Mouse (Mus musculus): ENCODE results near the gene Ssh3.

Ssh3 gene

DNA sequence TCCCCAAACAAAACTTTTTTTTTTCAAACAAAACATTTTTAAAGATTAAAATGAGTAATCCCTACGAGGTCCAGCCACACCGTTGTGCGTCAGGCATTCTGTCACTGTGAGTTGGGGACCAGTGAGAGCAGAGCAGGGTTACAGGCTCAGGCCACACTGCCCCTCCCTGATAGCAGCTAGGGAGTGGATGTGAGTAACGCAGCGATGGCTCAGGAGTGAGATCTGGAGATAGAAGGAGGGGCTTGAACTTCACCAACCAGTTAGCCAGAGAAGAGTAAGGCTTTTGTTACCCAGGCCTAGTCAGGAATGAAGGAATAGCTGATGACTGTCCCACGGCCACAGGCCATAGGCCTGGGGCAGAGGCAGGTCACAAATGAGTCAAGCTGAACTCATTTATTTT, 24.2 kb downstream of the Ssh3 start:
- DNase-seq (ENCODE audit: low read depth, low spot score), result no peak

DNA sequence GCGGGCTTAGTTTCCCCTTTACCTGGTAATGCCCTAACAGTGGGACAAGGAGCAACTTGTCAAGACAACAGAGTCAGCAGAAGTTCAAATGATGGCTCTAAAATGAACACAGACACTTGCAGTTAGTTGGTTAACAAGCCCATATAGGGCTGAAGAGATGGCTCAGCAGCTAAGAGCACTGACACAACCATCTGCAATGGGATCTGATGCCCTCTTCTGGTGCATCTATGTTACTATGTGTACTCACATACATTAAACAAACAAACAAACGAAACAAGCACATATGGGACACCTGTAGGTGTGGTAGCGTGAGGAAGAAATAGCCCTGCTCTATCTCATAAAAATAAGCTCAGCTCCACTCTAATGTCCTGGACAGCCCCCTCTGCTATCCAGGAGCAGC, 26.6 kb downstream of the Ssh3 start:
- no peak for DNase-seq (ENCODE audit: low read depth, low spot score)

DNA sequence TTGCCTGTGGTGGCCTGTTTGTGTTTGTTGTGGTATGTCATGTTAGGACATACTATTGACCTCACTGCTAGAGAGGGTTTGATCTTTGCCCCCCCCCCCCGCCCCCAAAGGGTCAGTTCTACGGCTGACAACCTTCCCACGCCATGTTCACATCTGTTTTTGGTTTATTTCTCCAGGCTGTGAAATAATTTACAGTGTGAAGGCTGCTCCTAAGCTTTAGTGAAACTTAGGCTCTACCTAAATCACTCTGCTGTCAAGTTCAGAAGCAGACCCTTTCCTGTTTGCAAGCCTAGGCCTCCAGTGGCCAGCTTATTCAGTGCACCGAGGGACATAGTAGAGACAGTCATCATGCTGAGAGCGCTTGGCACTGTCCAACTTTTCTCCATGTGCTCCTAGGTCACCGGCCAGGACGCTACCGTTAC, 28.7 kb downstream of the Ssh3 start:
- DNase-seq (ENCODE audit: low read depth, low spot score), result no peak

- DNase-seq (ENCODE audit: low read depth, low spot score), result no peak
These were observed 34.4 kb downstream of the Ssh3 start for GRCm38 (mm10) chr19:4234548-4234947.

DNA sequence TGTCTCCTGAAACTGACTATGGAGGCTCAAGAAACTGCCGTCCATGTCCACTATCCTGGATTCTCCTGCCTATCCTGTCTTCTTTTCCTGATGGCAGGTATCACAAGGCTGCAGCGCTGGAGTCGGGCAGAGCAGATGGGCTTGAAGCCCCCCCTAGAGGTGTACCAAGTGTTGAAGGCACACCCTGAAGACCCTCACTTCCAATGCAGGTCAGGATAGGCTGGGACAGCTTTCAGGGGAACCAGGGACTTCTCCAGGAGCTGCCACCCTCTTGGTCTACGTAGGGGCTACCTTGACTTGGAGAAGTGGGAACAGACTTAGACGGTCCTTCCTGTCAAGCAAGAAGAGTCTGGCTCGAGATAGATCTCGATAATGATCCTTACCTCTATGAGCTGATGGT, 36.3 kb downstream of the Ssh3 start:
- DNase-seq (ENCODE audit: low read depth, low spot score), result no peak

DNA sequence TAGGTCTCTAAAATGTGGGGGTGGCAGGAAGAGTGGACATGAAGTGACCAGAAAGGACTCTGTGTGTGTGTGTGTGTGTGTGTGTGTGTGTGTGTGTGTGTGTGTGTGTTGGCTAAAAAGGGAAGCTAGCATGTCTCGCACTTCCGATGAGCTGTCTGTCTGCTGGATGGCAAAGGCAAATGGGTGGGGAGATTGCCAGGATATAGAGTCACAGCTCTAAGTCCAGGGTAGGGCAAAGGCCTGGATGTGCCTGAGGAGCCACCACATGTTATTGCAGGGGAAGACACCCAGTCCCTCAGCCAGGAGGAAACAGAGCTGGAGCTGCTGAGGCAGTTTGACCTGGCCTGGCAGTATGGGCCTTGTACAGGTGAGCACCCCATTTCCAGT, 36.8 kb downstream of the Ssh3 start:
- DNase-seq (ENCODE audit: low read depth, low spot score), result no peak

DNA sequence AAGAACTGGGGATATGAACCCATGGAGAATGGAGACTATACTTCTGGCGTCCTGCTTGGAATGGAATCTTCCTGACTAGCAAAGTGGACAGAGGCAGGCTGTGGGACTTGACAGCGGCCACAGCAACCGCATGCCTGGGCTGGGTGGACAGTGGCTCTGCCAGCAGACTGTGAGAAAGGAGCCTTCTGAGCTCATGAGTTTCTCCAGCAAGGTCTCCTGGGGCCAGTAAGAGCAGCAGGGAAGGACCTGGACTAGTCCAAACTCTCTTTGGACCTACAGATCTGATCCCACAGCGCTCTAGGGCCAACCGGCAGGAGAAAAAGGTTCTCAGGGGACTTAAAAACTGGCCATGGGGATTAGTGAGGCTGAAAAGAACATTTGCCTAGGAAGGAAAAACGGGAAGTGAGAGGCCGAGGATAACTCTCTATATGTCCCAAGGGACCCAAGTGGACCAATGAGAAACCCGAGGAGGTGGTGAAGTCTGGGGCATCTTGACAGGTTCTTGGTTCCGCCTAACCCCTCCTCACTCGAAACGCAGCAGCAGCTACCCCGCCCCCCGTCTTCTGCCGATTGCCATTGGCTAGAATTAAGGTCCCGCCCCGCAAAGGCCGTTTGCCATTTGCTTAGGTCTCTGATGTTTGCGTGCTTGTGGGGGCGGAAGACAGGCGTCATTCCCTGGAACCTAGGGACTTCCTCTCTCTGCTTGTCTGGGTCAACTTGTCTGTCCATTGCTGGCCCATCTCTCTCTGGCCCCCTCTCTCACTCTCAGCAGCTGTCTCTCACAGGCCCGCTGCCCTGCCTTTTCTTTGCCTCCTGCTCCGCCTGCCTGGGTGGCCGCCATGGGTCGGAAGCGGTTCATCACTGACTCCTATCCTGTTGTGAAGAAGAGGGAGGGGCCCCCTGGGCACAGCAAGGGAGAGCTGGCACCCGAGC, 37.5 kb downstream of the Ssh3 start, which contains the start of gene Pold4:
Gene Pold4 (plus strand): TSS at position 647 of the 933 bp plus-strand sequence.
- DNase-seq (ENCODE audit: low read depth, low spot score), result peak; percentile 99

- DNase-seq (ENCODE audit: low read depth, low spot score), result no peak
These were observed 38.6 kb downstream of the Ssh3 start for GRCm38 (mm10) chr19:4230415-4230814.

GRCm38 (mm10) chr19:4229451-4230076, 39.4 kb downstream of the Ssh3 start:
- DNase-seq (ENCODE audit: low read depth, low spot score), result no peak

DNA sequence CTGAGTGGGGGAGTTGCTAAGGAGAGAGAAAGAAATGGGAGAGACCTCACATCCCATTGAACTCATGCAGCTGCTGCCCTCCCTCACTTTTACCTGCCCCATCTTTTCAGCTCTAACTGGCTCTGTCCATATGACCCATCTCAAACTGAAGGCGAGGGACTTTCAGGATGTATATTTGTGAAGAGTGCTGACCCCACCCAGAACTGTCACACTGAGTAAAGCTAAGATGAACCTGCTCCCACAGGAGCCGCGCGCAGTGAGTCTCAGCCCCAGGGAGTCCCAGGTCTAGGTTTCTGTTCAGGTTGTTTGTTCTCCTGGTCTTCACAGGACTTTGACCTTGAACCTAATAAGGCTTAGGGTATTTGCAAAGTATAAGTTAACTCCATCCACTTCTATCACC, 40.1 kb downstream of the Ssh3 start:
- no peak for DNase-seq (ENCODE audit: low read depth, low spot score)

DNA sequence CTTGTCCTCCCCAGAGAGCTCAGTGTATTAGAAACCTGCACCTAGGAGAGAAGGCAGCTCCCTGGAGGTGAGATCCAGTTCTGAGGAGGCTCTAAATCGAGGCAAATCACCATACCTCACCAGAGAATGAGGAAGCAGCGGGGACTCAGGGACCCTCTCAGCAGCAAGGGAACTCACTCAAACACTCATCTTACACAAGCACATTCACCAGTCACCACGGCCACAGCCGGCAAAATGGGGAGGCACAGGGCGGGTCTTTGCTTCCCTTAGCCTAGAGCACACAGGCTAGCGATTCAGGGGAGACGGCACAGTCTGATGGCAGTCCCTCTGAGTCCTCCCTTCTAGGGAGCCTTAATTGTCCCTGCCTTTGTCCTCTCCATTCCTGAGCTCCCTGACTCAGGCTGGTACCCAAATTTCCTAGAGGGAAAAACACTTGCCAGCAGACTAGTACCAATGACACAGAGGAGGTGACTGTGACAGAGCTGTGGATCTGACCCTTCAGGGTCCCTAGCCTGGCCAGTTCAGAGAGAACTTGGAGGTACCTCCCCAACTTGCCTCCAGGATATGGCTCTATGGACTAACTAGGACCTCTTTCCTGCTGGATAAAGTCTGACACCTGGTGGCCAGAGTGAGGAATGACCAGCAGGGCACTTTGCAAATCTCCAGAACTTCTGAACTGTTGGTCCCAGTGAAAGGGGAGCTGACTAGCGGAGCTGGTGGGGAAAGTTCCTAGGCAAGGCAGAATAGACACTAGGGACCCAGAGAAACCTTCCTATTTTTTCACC, 40.9 kb downstream of the Ssh3 start:
- DNase-seq (ENCODE audit: low read depth, low spot score), result no peak

DNA sequence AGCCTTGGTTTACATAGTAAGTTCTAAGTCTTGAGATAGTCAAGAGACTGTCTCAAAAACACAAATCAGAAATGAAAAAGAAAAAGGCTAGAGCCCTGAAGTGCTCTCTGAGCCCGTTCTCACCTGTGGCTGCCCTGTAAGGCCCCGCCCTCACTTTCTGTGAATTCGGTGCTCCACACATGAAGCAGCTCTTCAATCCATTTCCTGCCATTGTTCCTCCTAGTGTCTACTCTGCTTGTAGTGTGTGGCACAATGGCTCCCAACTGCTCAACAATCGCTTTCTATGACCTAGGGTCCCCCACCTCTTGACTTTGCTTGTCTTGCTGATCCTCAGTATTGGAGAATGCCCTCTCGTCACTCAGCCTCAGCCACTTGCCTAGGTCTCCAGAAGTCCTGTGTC, 41.5 kb downstream of the Ssh3 start:
- no peak for DNase-seq (ENCODE audit: low read depth, low spot score)

GRCm38 (mm10) chr19:4226779-4227178, 42.2 kb downstream of the Ssh3 start:
- DNase-seq (ENCODE audit: low read depth, low spot score), result no peak

- DNase-seq (ENCODE audit: low read depth, low spot score), result no peak
These were observed 46.8 kb downstream of the Ssh3 start for GRCm38 (mm10) chr19:4222165-4222564.

DNA sequence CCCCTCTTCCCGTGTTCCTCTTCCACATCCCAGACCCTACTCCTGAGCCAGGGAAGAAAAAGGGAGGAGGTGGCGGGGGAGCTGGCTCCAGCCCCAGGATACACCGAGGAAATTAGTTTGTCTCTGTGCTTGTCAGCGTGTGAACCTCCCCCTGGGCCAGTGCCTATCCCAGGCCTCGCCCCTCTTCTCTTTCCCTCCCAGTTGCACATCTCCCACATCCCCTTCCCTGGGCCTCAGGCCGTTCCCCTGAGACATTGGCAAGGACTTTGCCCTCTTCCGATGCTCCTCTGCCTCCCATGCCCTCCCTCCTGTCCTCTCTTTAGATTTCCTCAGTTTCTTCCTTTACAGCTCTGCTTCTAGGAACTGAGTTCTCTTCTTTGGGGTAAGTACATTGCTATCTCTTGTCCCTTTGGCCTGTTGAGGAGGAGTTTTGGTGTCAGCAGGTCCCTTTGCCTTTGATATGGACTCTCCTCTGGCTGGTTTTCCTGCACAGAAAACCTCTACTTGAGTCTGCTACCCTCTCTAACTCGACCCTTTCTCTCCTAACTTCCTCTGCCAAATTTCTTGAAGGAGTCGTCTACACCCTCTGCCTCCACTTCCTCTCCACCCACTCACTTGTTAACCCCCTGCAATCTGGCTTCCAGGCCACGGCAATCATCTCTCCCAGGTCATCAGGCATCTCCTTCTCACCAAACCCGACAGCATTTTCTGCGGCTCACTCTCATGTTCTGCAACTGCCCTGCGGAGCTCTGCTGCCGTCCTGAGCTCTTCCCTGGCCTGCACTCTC, 47.8 kb downstream of the Ssh3 start:
- no peak for DNase-seq (ENCODE audit: low read depth, low spot score)

DNA sequence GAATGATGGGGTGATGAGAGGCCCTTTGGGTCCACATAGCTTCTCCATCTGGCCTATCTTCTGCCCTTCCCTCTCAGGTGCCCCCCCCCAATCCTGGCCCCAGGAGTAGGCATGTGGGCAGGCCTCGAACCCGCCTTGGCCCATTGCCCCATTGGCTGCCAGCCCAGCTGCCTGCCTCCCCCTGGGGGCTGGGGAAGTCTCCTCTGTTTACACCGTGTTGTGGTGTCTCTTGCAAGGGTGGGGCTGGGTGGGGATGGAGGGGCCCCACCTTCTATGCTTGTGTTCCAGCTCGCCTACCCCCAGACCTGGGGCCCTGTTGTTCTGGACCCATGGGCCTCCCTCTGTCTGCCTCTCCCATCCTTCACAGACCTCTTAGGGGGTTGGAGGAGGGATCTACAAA, 48.6 kb downstream of the Ssh3 start:
- no peak for DNase-seq (ENCODE audit: low read depth, low spot score)

GRCm38 (mm10) chr19:4219943-4220342, 49.0 kb downstream of the Ssh3 start:
- DNase-seq (ENCODE audit: low read depth, low spot score), result no peak

GRCm38 (mm10) chr19:4218784-4219183, 50.2 kb downstream of the Ssh3 start:
- DNase-seq (ENCODE audit: low read depth, low spot score), result no peak

GRCm38 (mm10) chr19:4218293-4218692, 50.7 kb downstream of the Ssh3 start:
- DNase-seq (ENCODE audit: low read depth, low spot score), result no peak

DNA sequence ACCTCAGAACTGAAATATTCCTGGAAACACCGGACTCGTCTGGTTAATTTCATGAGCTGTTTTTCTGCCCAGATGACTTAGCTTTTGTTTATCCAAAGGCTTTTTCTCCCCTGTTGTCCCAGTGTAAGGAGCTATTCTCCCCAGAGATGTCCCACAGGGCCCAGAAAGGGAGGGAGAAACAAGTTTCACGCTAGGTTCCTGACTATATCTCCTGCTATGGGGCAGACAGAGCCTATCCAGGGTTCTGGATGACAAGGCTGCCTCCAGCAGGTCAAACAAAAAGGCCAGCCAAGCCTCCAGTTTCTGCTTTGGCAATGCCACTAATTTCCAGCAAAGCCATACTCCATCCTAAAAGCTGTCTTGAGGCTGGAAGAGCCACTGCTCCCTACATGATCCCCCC, 51.1 kb downstream of the Ssh3 start:
- DNase-seq (ENCODE audit: low read depth, low spot score), result no peak

DNA sequence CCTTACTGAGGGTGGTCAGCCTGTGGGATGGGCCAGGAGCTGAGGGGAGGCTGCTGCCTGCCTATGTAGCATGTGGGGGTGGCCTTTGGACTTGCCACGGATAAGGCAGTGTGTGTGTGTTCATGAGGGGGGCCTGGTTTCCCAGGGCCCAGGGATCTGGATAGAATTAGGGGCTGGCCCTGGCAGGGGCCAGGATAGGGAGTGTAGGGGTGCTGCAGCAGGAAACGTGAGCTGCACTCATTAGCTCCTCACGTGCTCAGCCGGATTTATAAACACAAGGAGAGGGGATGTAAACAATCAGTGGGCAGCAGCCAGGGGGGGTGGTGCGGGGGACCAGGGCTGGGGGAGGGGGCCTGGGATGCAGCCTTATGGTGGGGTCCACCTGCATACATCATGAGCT, 51.8 kb downstream of the Ssh3 start:
- no peak for DNase-seq (ENCODE audit: low read depth, low spot score)

Measured in telencephalon, adult 2 months (tissue).